Mouse (Mus musculus) E14TG2a.4 (cell line): ENCODE results near the gene Olfm3.

Experiments
- CTCF ChIP-seq: conservative IDR thresholded peaks from 2 replicates; pipeline ENCODE4 v1.5.1; 2014; ENCODE audit warnings: low read length
- NANOG ChIP-seq: IDR thresholded peaks from 2 replicates; pipeline ENCODE4 v1.6.1; 2014; ENCODE audit warnings: borderline replicate concordance, low read length, mixed read lengths
- POU5F1 ChIP-seq: IDR thresholded peaks from 2 replicates; pipeline ENCODE4 v1.6.1; 2014; ENCODE audit warnings: low read length, borderline replicate concordance

DNA sequence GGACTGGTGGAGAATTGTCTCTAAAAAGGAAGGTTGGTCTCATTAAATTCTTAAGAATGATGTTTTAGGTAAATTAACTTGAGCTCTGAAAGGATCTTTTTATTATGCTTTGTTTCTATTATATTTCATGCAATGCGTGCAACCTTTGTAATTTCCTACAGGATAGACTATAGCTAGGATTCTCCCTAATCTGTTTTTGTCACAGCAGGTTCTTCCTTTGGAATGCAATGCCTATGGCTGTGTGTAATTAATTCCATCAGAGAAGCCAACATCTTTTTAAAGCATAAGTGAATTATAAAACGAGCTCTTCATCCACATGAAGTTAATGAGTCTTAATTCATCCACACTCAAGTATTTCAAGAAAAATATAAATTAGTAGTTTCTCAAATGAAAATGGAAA is 177.5 kb downstream of the Olfm3 start:
- TF ChIP-seq CTCF (no peak), POU5F1 (no peak), NANOG (no peak)
